Mouse (Mus musculus) lung, adult 18-20 months (tissue): ENCODE data around the gene Ryr2.
A peak's percentile ranks its signal among the peaks of the same experiment; 100 is the strongest.
"Not testable (repeated sequence)": the region's sequence is repeated elsewhere in the genome, so short reads cannot be mapped to it uniquely, and the experiment has no call there.

Source experiments
- DNase-seq, 2 experiments: peaks; one replicate each; pipeline ENCODE4 v3.0.0; 2022; ENCODE audit warnings: mixed read lengths in 2 of 2

Gene Ryr2

GRCm38 (mm10) chr13:12106662-12107632, at the start of gene Ryr2:
Ryr2 (minus strand) TSS chr13:12106945.
- peak; percentile 7 to 16 for DNase-seq

- no peak for DNase-seq
Measured at GRCm38 (mm10) chr13:12153922-12154321, 47.2 kb upstream of the Ryr2 start.

GRCm38 (mm10) chr13:12146918-12147507, 40.3 kb upstream of the Ryr2 start:
- no peak for DNase-seq

GRCm38 (mm10) chr13:12146402-12146801, 39.7 kb upstream of the Ryr2 start:
- no peak for DNase-seq

GRCm38 (mm10) chr13:12143347-12143746, 36.6 kb upstream of the Ryr2 start:
- DNase-seq = no peak

GRCm38 (mm10) chr13:12136461-12136860, 29.7 kb upstream of the Ryr2 start:
- not testable (repeated sequence) for DNase-seq

- no peak for DNase-seq
Measured at GRCm38 (mm10) chr13:12133549-12133948, 26.8 kb upstream of the Ryr2 start.

- DNase-seq = no peak
Measured at GRCm38 (mm10) chr13:12132160-12132710, 25.5 kb upstream of the Ryr2 start.

- DNase-seq = no peak
Measured at GRCm38 (mm10) chr13:12129121-12129520, 22.4 kb upstream of the Ryr2 start.

- no peak for DNase-seq
Measured at GRCm38 (mm10) chr13:12126099-12126498, 19.4 kb upstream of the Ryr2 start.

GRCm38 (mm10) chr13:12124940-12125540, 18.3 kb upstream of the Ryr2 start:
- peak; percentile 8 to 21 for DNase-seq

GRCm38 (mm10) chr13:12115551-12115950, 8.8 kb upstream of the Ryr2 start:
- no peak for DNase-seq

- no peak for DNase-seq
Measured at GRCm38 (mm10) chr13:12114816-12115215, 8.1 kb upstream of the Ryr2 start.

GRCm38 (mm10) chr13:12108955-12109354, 2.2 kb upstream of the Ryr2 start:
- no peak for DNase-seq

- DNase-seq = no peak
Measured at GRCm38 (mm10) chr13:12105830-12106628, 716 bp downstream of the Ryr2 start.

- no peak for DNase-seq
Measured at GRCm38 (mm10) chr13:12105231-12105829, 1.4 kb downstream of the Ryr2 start.

GRCm38 (mm10) chr13:12104318-12104717, 2.4 kb downstream of the Ryr2 start:
- no peak for DNase-seq

- DNase-seq = no peak
Measured at GRCm38 (mm10) chr13:12103017-12103416, 3.7 kb downstream of the Ryr2 start.

GRCm38 (mm10) chr13:12099446-12099845, 7.3 kb downstream of the Ryr2 start:
- no peak for DNase-seq

- no peak for DNase-seq
Measured at GRCm38 (mm10) chr13:12098981-12099380, 7.8 kb downstream of the Ryr2 start.

GRCm38 (mm10) chr13:12096382-12096932, 10.3 kb downstream of the Ryr2 start:
- DNase-seq = no peak

GRCm38 (mm10) chr13:12094569-12094968, 12.2 kb downstream of the Ryr2 start:
- no peak for DNase-seq
